Mouse (Mus musculus) natural killer cell, adult 2 months (primary cell): ENCODE measurements at regions not wholly inside any gene's neighbourhood (a gene's known extent, or its start where the extent isn't known, plus 50 kb on each side); places are given as distances from the start of the nearest gene placed in this dataset.

Experiments used
- DNase-seq, 2 experiments: peaks; one replicate each; pipeline ENCODE4 v3.0.0; 2022; ENCODE audit warnings: low spot score in 2 of 2

DNA sequence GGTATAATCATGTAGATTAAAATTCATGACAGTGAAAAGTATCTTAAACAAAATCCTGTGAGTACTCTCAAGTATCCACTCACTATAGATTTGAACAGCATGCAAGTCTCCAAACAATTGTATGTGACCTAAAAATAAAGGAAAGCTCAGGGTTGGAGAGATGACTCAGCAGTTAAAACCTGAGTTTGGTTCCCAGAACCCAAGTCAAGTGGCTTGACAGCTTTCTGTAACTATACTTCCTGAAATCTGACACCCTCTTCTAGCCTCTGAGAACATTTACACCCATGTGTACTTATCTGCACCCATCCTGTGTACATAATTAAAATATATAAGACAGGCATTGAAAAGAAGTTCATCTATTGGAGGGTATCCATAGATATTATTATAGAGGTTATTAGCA, 770.2 kb upstream of the Sel1l start:
- no peak for DNase-seq

- no peak for DNase-seq
Observed at GRCm38 (mm10) chr12:92618519-92618918, 769.6 kb upstream of the Sel1l start.

- DNase-seq: no peak
Observed at GRCm38 (mm10) chr12:92601673-92602072, 752.7 kb upstream of the Sel1l start.

- DNase-seq: no peak
Observed at GRCm38 (mm10) chr12:92589725-92590124, 740.8 kb upstream of the Sel1l start.

DNA sequence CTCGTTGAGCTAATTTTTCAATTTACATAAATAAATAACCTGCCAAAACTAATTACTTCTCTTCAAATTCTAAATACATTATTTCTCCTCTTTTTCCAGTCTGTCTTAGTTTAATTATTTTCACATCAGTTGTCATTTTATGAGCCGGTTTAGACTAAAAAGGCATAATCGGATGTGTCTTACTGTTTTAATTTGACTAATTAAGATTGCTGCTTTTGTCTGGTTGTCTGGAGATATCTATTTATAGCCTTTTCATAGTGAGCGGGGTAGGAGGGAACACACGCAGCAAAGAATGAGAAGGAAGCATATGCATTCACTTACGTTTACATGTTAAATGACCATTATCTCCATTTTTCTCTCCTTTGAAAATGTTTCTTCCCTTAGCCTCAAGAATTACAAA, 740.3 kb upstream of the Sel1l start:
- DNase-seq: no peak

DNA sequence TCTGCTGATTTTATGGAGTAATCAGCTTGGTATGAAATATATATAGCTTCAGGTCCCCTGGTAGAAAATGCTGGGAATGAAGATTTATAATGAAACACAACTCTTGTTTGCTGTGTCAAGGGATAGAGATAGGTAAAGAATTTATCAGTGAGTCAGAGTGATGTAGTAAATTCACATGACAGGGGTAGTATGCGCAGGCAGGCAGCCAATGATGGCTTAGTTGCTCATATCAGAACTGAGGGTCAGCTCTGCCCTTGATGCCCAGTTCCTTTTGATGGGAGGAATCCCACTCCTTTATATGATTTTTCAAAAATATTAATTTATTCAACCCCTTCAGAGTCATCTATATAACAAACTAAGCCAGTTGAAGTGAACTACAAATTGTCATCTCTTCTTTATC, 729.6 kb upstream of the Sel1l start:
- DNase-seq: no peak
